Mouse (Mus musculus): ENCODE measurements around the gene Eed.

GRCm38 (mm10) chr7:90002375-90002774, 21.6 kb upstream of the Eed start:
- TF ChIP-seq CTCF (IDR thresholded peaks at IDR 0.05; ENCODE audit: low read depth) (no peak), EP300 (IDR thresholded peaks at IDR 0.05; ENCODE audit: low read depth) (no peak)
